Mouse (Mus musculus) lung, postnatal 0 days (tissue): ENCODE measurements around the gene Tmbim6. TPM values are rescaled to one million over a fixed set of nuclear protein-coding genes. Genes with fewer than 3 reads are reported as not detected.
"Not testable (repeated sequence)": the region's sequence is repeated elsewhere in the genome, so short reads cannot be mapped to it uniquely, and the experiment has no call there.

ENCODE experiments used
- ATAC-seq: fragments of 200-750 bp; cut with Nextera tagmentation; 2 replicates; pipeline ENCODE4 v1.8.0; 2017; ENCODE audit warnings: moderate library complexity
- DNase-seq: peaks from one replicate; pipeline ENCODE4 v3.0.0-alpha.2; 2016; ENCODE audit warnings: low spot score
- H3K27ac ChIP-seq: fragments of 300-500 bp; sonication (generic); 2 replicates; pipeline ENCODE4 v1.5.1; 2014; ENCODE audit warnings: antibody characterized with exemption, mild to moderate bottlenecking, low read length, mixed read lengths
- H3K27me3 ChIP-seq: fragments of 300-500 bp; sonication (generic); replicated peaks from 2 replicates; pipeline ENCODE4 v1.6.1; 2014; ENCODE audit warnings: low read length, mixed read lengths; ENCODE audit not compliant: insufficient read depth
- H3K36me3 ChIP-seq: fragments of 300-500 bp; sonication (generic); 2 replicates; pipeline ENCODE4 v1.6.1; 2014; ENCODE audit warnings: low read length, mixed read lengths; ENCODE audit not compliant: insufficient read depth
- H3K4me1 ChIP-seq: fragments of 300-500 bp; sonication (generic); 2 replicates; pipeline ENCODE4 v1.6.1; 2014; ENCODE audit warnings: antibody characterized with exemption, low read depth, low read length, mixed read lengths; ENCODE audit not compliant: insufficient read depth
- H3K4me2 ChIP-seq: fragments of 300-500 bp; sonication (generic); replicated peaks from 2 replicates; pipeline ENCODE4 v1.6.1; 2014; ENCODE audit warnings: low read depth, mild to moderate bottlenecking, low read length, moderate library complexity, mixed read lengths
- H3K4me3 ChIP-seq: fragments of 300-500 bp; sonication (generic); 2 replicates; pipeline ENCODE4 v1.5.1; 2014; ENCODE audit warnings: low read depth, low read length
- H3K9ac ChIP-seq: fragments of 300-500 bp; sonication (generic); replicated peaks from 2 replicates; pipeline ENCODE4 v1.6.1; 2014; ENCODE audit warnings: low read depth, mild to moderate bottlenecking
- H3K9me3 ChIP-seq: fragments of 300-500 bp; sonication (generic); 2 replicates; pipeline ENCODE4 v1.6.1; 2016; ENCODE audit warnings: low read length, mixed read lengths
- CTCF ChIP-seq: IDR thresholded peaks from 2 replicates; pipeline ENCODE4 v1.5.1; 2016; ENCODE audit warnings: antibody characterized with exemption, mild to moderate bottlenecking
- EP300 ChIP-seq: IDR thresholded peaks from 2 replicates; pipeline ENCODE4 v1.6.1; 2016; ENCODE audit warnings: antibody characterized with exemption, mild to moderate bottlenecking, control low read depth
- WGBS: fragments of 180-500 bp; shearing (Covaris S2); extraction: QIAGEN DNeasy Blood & Tissue Kit; methylation state at CpG from one replicate; pipeline ENCODE4 v1.1.7; 2014; 5-methylcytosine and 5-hydroxymethylcytosine counted together
- polyA plus RNA-seq: library from polyadenylated mRNA; unstranded; fragments of >200 nt; fragmentation: Nextera tagmentation; extraction: Ambion mirVana; gene quantifications from 2 replicates; pipeline ENCODE4 v1.2.1, GENCODE M21; 2015

The Tmbim6 gene
- polyA plus RNA-seq, 1 experiment from 2014 or later = 693 TPM

DNA sequence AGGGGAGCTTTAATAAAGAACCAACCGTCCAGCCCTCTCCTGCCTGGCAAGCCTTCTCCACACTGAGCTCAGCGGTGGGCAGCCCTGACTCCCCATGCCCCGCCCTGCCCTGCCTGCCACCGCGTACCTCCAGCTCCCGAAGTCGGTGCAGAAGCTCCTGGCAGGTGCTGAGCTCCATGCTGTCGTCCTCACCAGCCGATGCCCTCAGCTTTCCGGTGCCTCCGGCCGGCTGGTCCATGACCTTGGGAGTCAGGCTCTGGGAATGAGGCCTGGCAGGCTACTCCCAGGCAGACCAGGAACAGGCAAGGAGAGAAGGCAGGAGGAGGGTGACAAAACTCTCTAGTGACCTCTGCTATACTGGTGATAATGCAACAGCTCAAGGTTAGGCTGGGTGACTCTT, 41.2 kb downstream of the Tmbim6 start:
- no peaks in the 10 kb centered on the region for H3K9me3 ChIP-seq
- no peaks in the 10 kb centered on the region; the same call in 1 of the 2 replicates for H3K36me3 ChIP-seq
- H3K27ac ChIP-seq = no peak overlapping the region
- WGBS = 67% methylated on average over 12 of the region's 12 CpGs
- TF ChIP-seq EP300 = no peak
- TF ChIP-seq CTCF = no peak
- peaks cover 3% of the 10 kb centered on the region; the same call in 1 of the 2 replicates for H3K4me1 ChIP-seq
- ATAC-seq = 0 out of 2 replicates have a peak, but pooled peaks have one; percentile 7
- no peak overlapping the region for H3K4me3 ChIP-seq
- no peaks in the 10 kb centered on the region for H3K27me3 ChIP-seq
- no peak overlapping the region for H3K4me2 ChIP-seq
- no peak overlapping the region for H3K9ac ChIP-seq
- no peak for DNase-seq

DNA sequence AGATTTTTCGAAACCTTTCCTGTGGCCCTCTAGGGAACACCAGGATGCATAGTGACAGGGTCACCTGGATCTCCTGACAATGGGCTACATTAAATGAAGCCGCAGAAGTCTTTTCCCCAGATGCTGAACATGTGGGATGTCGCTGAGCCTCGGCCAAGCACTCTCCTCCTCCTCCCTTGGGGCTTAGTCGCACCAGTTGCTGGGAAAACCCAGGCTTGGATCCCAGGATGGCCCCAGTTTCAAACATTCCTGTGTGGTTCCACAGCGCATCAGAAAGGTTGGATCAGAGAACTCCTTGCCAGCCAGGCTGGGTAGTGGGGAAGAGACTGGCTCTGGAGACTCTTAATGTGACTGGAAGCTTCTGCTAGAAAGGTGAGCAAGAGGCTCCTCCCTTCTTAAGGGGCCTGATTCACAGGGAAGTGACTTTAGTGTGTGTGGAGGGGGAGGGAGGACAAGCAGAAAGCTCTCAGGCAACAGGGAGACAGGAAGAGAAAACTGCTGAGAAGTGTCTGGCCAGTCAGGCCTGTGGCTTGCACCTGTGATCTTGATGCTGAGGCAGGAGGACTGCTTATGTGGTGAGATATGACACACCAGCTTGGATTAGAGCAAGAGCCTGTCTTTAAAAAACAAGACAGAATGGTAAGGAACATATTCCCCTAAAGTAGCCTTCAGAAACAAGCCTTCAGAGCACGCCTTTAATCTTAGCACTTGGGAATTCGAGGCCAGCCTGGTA, 46.5 kb downstream of the Tmbim6 start:
- ATAC-seq (peak; percentile 30), DNase-seq (peak; percentile 50)
- H3K9me3 ChIP-seq = no peaks in the 10 kb centered on the region
- H3K4me2 ChIP-seq = no peak overlapping the region
- TF ChIP-seq CTCF (no peak), EP300 (no peak)
- no peak overlapping the region for H3K9ac ChIP-seq
- no peaks in the 10 kb centered on the region for H3K27me3 ChIP-seq
- no peak overlapping the region for H3K4me3 ChIP-seq
- WGBS = 67% methylated on average over 8 of the region's 8 CpGs
- no peaks in the 10 kb centered on the region for H3K36me3 ChIP-seq
- H3K4me1 ChIP-seq = peaks cover 10% of the 10 kb centered on the region
- H3K27ac ChIP-seq = no peak overlapping the region

DNA sequence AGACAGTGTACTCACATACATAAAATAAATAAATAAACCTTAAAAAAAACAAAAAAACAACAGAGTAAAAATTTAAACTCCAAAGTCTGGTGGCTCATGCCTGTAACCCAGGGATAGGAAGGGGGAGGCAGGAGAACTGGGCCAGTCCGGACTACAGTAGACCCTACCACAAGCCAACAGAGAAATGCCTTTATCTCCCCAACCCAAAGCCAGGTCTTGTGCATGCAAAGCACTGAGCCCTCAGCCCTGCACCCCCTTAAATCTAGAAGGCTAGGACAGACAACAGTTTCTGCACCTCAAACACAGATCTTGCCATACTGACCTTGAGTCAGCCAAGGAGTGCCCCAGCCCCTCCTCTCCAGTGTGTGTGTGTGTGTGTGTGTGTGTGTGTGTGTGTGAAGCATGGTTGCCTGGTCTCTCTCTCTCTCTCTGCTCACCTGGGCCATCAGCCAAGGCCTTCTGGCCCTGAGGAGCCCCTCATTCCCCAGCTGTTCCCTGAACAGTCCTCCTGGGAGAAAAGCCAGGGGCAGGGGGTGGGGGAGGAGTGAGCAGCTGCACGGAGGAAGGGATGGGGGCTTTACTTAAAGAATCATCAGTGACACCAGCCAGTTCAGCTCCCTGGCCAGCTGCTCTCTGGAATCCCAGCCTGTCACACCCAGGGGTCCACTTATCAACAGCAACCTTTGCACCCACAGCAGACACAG, 47.6 kb downstream of the Tmbim6 start:
- DNase-seq (peak; percentile 76), ATAC-seq (peak; percentile 85)
- TF ChIP-seq CTCF = no peak
- no peak for TF ChIP-seq EP300
- WGBS = 43% methylated on average over 2 of the region's 2 CpGs
- H3K27me3 ChIP-seq = no peaks in the 10 kb centered on the region
- no peak overlapping the region for H3K4me3 ChIP-seq
- H3K4me2 ChIP-seq = no peak overlapping the region
- H3K4me1 ChIP-seq = peaks cover 10% of the 10 kb centered on the region
- no peaks in the 10 kb centered on the region for H3K9me3 ChIP-seq
- H3K36me3 ChIP-seq = no peaks in the 10 kb centered on the region
- no peak overlapping the region for H3K9ac ChIP-seq
- H3K27ac ChIP-seq = peak overlapping the region; percentile 10; the same call in 1 of the 2 replicates

DNA sequence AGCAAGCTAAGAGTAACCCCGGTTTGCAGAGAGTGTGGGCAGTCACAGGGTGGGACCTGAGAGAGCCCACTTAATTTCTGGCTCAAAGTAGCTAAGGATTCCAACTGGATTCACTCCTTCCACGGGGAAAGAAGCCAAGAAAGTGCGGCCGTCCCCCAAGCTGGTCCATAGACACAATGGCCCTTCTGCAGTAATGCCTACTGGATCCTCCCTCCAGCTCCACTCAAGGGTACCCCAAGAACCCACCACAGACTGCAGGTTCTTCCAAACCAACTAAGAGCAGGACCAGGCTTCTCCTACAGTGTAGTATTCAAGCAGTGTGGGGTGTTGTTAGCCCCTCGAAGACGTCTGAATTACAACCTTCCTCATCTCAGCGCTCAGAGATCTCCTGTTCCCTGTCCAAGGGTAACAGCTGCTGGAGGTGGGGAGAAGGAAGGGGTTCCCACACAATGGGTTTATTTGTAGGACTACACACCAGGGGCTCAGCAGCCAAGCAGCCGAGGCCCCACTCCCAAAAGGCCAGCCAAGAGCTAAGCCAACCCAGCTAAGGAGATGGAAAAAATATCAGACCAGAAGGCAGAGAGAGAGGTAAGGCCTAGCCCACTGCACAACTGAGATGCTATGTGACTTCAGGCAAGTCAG, 48.3 kb downstream of the Tmbim6 start:
- no peak overlapping the region for H3K4me2 ChIP-seq
- TF ChIP-seq CTCF = no peak
- TF ChIP-seq EP300 = no peak
- no peak for DNase-seq

DNA sequence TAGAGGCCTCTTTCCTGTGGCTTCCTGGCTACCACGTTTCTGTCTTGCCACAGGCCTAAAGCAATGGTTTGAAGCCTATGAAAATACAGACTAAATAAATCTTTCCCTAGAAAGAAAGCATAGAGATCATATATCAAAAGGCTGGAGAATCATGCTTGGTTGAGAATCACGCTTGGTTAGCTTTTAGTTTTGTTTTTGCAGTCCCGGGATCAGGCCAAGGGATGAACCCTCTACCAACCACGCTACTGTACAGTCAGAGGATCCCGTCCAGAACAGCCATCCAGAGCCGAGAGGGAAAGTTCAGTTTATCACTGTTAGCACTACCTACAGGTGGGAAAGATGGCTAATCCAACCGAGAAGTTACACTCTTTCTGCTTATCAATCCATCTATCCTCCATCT, 49.7 kb downstream of the Tmbim6 start:
- H3K36me3 ChIP-seq = no peaks in the 10 kb centered on the region

More for the DNA sequence above, 48.3 kb downstream of the Tmbim6 start:
- Histone ChIP-seq H3K27ac (peak overlapping the region; percentile 10), H3K9me3 (no peaks in the 10 kb centered on the region), H3K9ac (no peak overlapping the region), H3K27me3 (no peaks in the 10 kb centered on the region), H3K4me3 (no peak overlapping the region), H3K36me3 (no peaks in the 10 kb centered on the region), H3K4me1 (peaks cover 10% of the 10 kb centered on the region)
- ATAC-seq = no peak; the same call in 1 of the 2 replicates
- 26% methylated on average over 8 of the region's 8 CpGs for whole genome bisulfite sequencing

DNA sequence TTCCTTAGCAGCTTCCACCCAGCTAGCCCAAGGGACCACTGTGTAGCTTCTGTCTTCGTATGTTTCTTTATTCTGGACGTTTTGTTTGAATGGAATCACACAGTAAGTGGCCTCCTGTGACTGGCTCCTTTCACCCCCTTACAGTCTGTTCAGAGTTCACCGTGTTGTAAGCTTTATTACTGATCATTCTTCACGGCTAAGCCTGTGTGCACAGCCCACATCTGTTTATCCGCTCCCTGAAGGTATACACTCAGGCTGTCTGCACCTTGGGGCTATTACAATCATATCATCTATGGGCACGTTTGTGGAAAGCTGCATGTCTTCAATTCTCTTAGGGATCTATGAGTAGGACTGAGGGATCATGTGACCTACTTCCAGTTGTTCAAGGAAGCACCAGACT, 52.9 kb downstream of the Tmbim6 start:
- H3K9me3 ChIP-seq = no peaks in the 10 kb centered on the region
- H3K36me3 ChIP-seq = no peaks in the 10 kb centered on the region
- peaks cover 22% of the 10 kb centered on the region for H3K4me1 ChIP-seq
- TF ChIP-seq CTCF = no peak
- no peak for TF ChIP-seq EP300
- no peak overlapping the region for H3K27ac ChIP-seq
- 59% methylated on average over 6 of the region's 6 CpGs for WGBS
- H3K9ac ChIP-seq = no peak overlapping the region
- no peak for DNase-seq
- ATAC-seq = no peak
- H3K27me3 ChIP-seq = no peaks in the 10 kb centered on the region
- H3K4me2 ChIP-seq = no peak overlapping the region
- H3K4me3 ChIP-seq = no peak overlapping the region

More for the DNA sequence above, 49.7 kb downstream of the Tmbim6 start:
- Histone ChIP-seq H3K4me3 (no peak overlapping the region), H3K9ac (no peak overlapping the region), H3K4me2 (no peak overlapping the region), H3K27ac (no peak overlapping the region), H3K27me3 (no peaks in the 10 kb centered on the region), H3K4me1 (peaks cover 10% of the 10 kb centered on the region), H3K9me3 (no peaks in the 10 kb centered on the region)
- DNase-seq = no peak
- ATAC-seq = no peak
- no peak for TF ChIP-seq EP300
- no peak for TF ChIP-seq CTCF
- WGBS = 66% methylated on average over 7 of the region's 7 CpGs

DNA sequence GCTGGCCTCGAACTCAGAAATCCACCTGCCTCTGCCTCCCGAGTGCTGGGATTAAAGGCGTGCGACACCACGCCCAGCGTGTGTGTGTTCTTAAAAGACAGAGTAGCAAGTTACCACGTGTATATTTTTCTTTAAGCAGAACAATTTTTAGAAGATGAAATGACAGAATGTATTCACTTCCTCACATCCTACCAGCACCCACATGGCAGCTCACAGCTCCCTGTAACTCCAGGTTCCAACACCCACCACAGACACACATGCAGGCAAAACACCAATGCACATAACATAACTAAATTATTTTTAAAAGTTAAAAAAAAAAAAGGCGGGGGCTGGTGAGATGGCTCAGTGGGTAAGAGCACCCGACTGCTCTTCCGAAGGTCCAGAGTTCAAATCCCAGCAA, 53.5 kb downstream of the Tmbim6 start:
- H3K4me1 ChIP-seq = peaks cover 19% of the 10 kb centered on the region
- not testable (repeated sequence) for H3K27ac ChIP-seq, H3K36me3 ChIP-seq, ATAC-seq, H3K27me3 ChIP-seq, H3K9me3 ChIP-seq, H3K9ac ChIP-seq, H3K4me3 ChIP-seq, DNase-seq, H3K4me2 ChIP-seq
- 90% methylated on average over 10 of the region's 10 CpGs for WGBS
